In the genomic region with DNA sequence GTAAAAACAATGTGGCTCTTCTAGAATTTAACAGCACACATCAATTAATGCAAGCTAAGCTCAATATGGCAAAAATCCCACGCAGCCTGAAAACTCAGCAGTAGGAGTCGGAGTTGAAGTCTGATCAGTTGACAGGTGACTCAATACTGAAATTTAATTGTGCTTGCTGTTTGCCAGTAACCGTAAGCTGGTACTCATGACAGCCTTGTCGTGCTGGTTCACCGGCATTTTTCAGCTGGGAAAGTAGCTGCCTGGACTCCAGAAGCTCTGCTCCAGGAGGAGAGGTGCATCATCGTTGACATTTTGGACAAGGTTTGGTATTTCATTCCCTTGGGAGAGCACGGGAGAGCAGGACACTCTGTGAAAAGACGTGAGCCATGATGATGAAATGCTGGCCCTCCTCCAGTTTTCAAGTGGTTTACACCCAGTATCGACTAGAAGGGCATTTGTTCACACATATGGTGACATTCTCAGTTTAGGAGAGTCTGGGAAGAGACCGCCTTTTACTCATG, we compare ENCODE assay signal across 10 mouse cellular contexts.
DNase-seq lines count a peak whose midpoint lies in the region.
"Had no signal": no experiment of that assay in that cellular context is flagged by ENCODE, and none has a peak within 500 bp of the region (broad histone marks: within the 10 kb centered on the region; RNA-seq: fewer than 3 reads in every experiment).

No protein-coding gene starts in this region.

- peak; percentile 10 to 24 for DNase-seq in gastrocnemius, adult 8-10 months (ENCODE audit: low spot score in 2 of 2)
- DNase-seq in gastrocnemius, postnatal 25 days = no peak
- peak; percentile 25 for DNase-seq in Muller cell, postnatal 12 days (ENCODE audit: inconsistent ontology term)
- DNase-seq in frontal cortex, postnatal 25 days (ENCODE audit: low spot score in 2 of 2) = peak; percentile 4 to 32
- DNase-seq in left cerebral cortex, postnatal 25 days (ENCODE audit: low spot score in 2 of 2) = peak; percentile 59 to 75
- no peak for DNase-seq in thymus, adult 18-20 months
- no peak for DNase-seq in embryo, embryonic 10 days (ENCODE audit: low spot score)
- DNase-seq in thymus, postnatal 0 days (ENCODE audit: low spot score) = no peak
- DNase-seq: kidney, adult 2 months; thymus, postnatal 25 days had no signal

- intact Hi-C loops in left cerebral cortex, postnatal 25 days (cut with DNase I) = loop anchor here (10.0 kb wide), 1 partner anchor 352 kb away; no protein-coding TSS in a partner anchor

Comparison
In these comparisons a context has a peak if more than half of its experiments do, and no peak if none do; other contexts are left out.
1. DNase-seq: peak in gastrocnemius, adult 8-10 months (2 of 2), Muller cell, postnatal 12 days (single experiment), frontal cortex, postnatal 25 days (2 of 2) and left cerebral cortex, postnatal 25 days (2 of 2); none in gastrocnemius, postnatal 25 days (single experiment), thymus, adult 18-20 months (0 of 2), embryo, embryonic 10 days (single experiment) and thymus, postnatal 0 days (single experiment).